Mouse (Mus musculus) cerebellum, adult 2 months (tissue): ENCODE data around the gene Etv5.

Experiments
- CTCF ChIP-seq: fragments of 200-500 bp; IDR thresholded peaks from 2 replicates; pipeline ENCODE4 v1.5.1; 2011; ENCODE audit warnings: low read depth, mild to moderate bottlenecking, control low read depth, low read length, moderate library complexity, borderline replicate concordance; ENCODE audit not compliant: insufficient read depth
- POLR2A ChIP-seq: fragments of 200-500 bp; IDR thresholded peaks from 2 replicates; pipeline ENCODE4 v1.6.1; 2011; ENCODE audit warnings: low read length, control low read depth, borderline replicate concordance; ENCODE audit not compliant: insufficient read depth

- no peak for TF ChIP-seq CTCF
- no peak for TF ChIP-seq POLR2A
Measured at GRCm38 (mm10) chr16:22348014-22348413, 91.5 kb downstream of the Etv5 start.
